Mouse (Mus musculus) adrenal gland, adult (tissue): ENCODE measurements at regions not wholly inside any gene's neighbourhood (a gene's known extent, or its start where the extent isn't known, plus 50 kb on each side); places are given as distances from the start of the nearest gene placed in this dataset.
"Not testable (repeated sequence)": the region's sequence is repeated elsewhere in the genome, so short reads cannot be mapped to it uniquely, and the experiment has no call there.

Experiments
- DNase-seq, 2 experiments: peaks; one replicate each; pipeline ENCODE4 v3.0.0; 2022 to 2023; ENCODE audit warnings: low spot score in 1 of 2; ENCODE audit not compliant: inconsistent age in 2 of 2

- not testable (repeated sequence) for DNase-seq
Observed at GRCm38 (mm10) chr2:18453426-18453825, 60.8 kb upstream of the Dnajc1 start.

- DNase-seq = no peak
Observed at GRCm38 (mm10) chr2:18445809-18446208, 53.2 kb upstream of the Dnajc1 start.
